Mouse (Mus musculus): ENCODE results near the gene Dffb.
A peak's percentile ranks its signal among the peaks of the same experiment; 100 is the strongest.

Gene Dffb

DNA sequence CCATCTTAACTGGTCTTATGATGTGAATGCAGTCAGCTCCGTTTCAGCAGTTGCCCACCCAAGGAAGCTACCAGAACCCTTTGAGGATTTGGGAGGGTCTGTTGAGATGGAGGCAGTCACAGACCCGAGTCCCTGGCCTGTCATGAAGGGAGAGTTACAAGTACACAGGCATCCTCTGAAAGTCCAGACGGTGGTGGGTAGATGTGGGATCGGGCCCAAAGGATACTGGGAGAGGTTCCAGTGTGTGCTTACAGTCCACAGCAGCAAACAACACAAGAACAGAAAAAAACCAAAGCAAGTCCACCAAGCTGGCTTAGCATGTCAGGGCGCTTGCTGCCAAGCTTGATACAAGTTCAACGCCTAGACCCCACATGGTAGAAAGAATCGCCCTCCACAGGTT lies 12.3 kb downstream of the Dffb start:
- no peak for DNase-seq

DNA sequence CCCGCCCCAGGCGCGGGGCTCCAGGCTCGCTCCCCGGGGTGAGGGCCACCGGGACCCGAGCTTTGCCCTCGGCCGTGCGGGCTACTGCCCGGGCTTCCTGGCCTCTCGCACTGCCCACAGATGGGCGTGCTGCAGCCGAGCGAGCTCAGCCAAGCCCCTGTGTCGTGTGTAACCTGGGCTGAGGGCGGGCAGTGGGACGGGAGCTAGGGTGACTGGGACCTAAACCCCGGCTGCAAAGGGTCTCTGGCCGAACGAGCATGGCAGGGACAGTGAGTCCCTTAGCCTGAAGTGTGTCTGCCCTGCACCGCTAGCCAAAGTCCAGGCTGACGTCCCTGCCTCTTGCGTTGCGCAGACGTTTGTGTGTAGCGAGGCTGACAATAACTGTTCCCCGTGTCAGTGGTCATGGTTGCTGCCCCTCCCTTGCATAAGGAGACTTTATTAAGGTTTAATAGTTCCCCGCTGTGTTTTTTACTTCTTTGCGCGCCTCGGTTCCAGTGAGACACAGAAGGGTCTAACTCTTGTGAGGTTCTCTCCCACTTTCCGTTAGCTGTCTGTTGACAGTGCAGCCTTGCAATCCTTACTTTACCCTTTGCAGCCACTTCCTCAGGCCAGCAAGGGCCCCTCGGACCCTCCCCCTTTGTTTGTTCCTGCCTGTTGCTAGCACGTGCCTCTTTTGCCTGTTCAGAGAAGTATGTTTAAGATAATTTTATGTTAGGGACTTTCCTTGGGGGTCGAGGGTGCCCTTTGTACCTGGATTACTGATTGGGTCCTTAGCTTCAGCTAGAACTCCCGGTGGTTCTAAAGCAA lies 17.3 kb downstream of the Dffb start:
- DNase-seq, result peak; percentile 16 to 36

DNA sequence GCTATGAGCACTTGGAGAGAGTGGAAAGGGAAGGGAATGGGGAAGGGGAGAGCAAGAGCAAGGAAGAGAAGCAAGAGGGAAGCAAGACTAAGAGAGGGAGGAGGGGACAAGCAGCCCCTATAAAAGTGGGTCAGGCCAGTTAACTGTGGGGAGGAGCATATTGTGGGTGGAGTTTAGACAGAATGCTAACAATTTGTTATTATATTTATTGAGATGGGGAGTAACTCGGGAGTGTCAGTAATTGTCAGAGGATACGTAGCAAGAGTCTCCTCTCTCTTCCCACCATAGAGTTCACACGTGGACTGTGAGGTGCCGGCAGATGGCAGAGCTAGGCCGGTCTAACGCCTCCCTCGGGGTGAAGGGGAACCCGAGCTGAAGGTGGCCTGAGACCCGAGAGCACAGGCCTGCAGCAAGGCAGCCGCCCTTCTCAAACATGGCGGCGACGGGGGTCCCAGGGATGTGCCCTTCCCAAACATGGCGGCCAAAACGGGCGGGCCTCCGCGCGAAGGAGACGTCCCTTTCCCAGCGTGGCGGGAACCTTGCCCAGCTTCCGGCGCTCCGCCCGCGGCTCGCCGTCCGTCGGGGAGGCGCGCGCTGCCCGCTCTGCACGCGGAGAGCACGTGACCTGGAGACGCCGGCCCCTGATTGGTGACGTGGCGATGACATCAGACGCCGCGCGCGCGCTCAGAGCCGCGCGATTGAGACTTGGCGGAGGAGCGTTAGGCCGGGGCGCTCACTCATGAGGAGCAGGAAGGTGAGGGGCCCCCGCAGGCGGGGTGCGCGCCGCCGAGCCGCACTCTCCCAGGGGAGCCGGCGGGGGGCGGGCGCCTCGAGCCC lies 18.1 kb downstream of the Dffb start, which contains the start of gene A430005L14Rik:
A430005L14Rik (plus strand) TSS at position 669 of the 837 bp plus-strand sequence.
- peak; percentile 95 to 98 for DNase-seq

DNA sequence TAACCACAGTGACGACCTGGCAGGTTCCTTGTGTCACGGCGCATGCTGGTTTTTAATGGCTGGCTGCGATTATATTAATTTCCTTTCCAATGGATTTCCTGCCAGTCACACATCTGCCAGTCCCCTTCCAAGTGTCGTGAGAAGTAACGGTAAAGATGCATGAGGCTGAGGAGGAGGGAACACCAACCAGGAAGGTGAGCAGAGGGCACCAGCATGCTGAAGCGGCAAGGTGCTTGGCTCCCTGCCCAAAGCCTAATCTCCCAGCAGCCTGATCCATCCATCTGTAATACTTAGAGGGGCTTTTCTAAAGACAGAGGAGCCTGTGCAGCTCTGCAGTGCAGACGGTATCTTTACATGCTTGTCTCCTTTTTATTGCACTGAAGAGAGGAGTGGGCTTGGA lies 19.3 kb downstream of the Dffb start:
- DNase-seq, result no peak

DNA sequence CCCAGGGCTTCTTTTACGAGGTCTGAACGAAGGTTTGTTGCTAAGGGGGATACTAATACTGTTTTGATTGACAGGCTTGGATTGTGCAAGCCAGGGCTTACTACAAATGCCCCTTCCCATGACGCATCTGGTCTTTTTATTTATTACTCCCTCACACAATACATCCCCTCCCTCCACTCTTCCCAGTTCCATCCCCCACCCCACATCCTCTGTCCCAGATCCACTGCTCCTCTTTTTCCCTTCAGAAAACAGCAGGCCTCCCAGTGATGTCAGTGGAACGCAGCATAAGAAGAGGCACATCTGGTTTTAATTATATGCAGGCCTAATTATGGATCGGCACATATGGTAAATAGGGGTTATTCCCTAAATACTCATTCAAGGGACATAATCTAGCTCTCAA lies 23.2 kb downstream of the Dffb start:
- DNase-seq, result no peak

DNA sequence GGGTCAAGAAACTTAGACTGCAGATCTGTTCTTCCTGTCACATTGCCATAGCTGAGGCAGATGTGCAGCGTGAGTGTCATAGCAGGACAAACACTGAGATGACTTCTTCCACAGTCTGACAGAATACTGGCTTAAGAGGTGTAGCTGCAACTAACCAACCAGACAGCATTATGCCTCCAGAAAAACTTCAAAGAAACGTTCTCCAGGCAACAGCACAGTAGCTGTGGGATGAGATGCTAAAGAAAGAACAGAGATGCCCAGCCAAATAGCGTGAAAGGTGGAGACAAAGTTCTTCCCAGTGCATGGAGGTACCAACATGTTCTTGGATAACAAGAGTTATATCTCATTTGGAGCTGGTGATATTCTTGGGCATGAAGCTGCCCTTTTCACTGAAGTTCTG lies 23.8 kb downstream of the Dffb start:
- no peak for DNase-seq

DNA sequence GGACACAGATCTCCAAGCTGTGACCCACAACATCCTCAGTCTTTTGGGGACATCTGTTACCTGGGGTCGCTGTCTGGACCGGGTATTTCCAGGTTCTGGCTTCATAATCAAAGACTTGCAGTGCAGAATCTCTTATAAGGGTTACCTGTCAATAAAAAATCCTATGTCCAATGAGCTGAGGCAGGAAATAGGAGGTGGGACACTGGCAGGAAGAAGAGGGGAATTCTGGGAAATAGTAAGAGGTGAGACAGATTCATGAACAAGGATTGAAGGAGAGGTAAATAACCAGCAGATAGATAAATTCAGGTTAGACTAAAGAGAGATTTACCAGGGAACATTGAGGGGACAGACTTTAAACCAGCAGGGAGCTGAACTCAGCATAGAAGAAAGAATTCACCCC lies 24.6 kb downstream of the Dffb start:
- no peak for DNase-seq

DNA sequence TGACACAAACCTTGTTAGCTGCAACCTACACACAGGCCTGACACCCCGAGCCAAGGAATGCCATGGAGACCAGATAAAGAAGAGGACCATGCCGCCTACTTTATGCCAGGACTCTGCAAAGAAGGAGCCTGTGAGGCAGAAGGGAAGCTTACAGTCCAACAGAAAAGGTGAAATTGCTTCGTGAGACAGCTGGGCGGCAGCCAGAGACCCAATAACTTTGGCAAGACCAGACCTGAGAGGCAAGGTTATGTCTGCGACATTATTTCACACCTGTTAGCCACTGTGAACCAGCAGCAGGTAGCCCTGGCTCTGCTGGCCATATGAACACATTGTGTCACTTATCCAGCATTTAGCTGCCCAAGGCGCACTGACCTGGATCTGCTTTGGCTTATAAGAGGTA lies 29.2 kb downstream of the Dffb start:
- DNase-seq, result no peak

DNA sequence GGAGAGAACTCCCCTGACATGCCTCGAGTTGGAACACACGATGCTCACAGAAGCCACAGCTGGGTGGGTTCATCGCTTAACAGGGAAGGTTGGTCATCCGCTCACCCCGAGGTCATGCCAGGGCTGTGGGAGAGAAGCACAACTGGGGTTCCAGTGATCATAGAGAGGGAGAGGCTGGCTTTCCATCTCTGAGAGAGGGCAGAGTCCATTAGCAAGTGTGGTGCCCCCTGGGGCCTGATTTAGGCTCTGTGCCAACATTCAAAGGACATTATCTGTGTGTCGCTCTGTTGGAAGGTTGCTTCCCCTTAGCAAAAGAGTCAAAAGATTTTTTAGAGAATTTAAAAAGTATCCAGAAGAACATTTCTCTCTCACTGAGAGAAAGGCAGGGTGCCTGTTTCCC lies 30.7 kb downstream of the Dffb start:
- DNase-seq, result no peak

DNA sequence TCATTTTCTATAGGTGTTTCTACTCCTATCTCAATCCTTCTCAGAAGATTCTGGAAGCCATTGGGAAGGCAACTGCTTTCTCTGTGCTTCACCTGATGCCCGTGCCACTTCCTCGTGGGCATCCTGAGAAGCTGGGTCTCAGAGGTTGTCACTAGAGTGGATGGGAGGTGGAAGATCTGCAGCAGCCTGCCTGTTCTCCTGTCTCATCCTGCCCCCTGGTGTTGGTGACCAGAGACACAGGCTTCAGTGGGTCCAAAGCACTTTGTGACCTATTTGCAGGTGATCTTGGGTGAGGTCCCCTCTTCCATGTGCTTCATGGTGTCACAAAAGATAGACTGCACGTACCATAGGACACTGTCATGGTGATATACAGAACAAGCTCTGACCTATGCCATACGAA lies 31.7 kb downstream of the Dffb start:
- peak in 1 of 2 experiments; percentile 11 for DNase-seq

DNA sequence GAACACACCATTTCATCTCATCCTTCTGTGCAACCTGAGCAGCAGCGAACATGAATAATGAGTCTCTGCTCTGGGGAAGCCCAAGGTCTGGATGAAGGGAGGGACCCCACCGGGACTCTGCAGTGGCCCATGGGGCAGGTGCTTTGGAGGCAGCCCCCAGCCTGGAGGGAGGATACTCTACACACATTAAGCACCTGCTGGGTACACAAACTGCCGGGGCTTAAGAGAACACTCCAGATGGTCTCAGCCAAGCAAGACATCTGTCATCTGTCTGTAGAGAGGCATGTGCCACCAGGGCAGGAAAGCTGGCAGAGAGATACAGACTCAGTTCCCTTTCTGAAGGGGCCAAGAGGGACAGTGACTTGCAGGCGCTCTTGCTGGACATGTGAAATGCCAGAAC lies 45.0 kb downstream of the Dffb start:
- no peak for DNase-seq

DNA sequence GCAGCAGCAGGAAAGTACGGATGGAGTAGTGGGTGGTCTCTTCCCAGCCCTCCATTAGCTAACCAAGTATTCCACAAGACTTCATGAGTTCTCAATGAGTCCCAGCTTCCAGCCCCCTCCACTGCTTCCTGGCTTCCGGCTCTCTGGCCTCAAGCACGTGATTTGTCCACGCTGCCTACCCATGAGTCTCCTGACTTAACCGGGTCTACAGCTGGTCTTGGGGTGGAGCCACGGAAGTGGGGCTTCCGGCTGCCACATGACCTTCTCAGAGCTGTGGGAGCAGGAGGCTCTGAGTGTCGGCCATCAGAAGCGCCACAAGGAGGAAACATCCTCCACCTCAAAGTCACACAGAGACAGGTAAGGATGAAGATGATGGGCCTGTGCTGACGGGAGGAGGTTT lies 45.5 kb downstream of the Dffb start:
- DNase-seq, result no peak

DNA sequence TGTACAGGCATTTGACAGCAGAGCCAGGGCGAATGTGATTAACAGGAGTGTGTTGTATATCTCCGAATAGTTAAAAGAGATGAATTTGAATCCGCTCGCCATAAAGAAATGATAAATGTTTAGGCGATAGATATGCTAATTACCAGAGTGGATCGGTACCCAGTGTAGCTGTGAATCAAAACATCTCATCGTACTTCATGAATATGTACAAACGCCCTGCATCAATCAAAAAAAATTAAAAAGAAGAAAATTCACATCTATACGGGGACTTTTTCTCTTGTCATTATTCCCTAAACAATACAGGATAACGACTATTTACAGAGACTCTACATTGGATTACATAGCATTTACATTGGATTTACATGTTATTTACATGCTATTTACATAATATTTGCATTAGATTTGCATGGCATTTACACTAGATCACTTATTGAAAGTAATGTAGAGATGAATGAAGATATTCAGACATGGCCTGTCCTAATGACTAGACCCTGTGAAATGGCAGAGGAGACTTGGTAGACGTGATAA lies 46.1 kb downstream of the Dffb start:
- DNase-seq, result no peak

DNA sequence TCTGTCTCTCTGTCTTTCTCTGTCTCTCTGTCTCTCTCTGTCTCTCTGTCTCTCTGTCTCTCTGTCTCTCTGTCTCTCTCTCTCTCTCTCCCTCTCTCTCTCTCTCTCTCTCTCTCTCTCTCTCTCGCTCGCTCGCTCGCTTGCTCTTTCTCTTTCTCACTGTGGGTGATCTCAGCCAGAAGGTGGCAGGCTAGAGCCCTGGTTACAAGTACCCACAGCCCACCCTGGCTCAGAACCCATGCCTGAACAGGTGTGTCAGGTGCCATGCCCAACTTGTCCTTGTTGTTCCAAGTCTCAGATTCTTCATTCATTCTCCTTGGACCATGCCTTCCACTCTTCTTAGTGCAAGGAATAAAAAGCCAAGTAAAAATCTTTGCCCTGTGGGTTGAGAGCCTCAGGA lies 52.8 kb downstream of the Dffb start:
- peak; percentile 6 to 11 for DNase-seq

DNA sequence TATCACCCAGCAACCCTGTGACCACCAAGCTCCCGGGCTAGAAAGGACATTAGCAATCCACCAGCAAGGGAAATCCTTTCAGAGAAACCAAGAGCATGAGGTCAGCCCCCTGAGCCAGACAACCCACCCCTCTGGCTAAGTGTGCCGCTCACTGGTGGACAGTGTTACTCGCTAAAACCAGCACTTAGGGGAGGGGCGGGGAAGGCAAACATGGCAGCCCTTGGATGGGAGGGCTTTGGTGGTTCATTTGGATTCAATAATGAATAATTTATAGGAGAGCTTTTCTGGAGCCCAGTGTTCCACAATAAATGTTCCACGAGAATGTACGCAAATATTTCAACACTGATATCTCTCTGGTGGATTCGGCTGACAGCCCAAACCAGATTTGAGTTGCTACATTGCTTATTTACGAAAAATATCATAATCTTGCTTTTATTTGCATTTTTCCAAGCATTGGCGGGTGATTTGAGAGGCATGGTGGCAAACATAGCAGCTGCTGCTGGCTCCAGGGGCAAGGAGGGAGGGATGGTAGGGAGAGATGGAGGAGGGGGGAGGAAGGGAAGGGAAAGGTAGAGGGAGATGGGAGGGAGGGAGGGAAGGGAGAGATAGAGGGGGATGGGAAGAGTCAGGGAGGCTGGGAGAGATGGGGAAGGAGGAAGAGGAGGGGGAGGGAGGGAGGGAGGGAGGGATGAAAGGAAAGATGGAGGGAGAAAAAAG lies 54.3 kb downstream of the Dffb start:
- DNase-seq, result no peak

DNA sequence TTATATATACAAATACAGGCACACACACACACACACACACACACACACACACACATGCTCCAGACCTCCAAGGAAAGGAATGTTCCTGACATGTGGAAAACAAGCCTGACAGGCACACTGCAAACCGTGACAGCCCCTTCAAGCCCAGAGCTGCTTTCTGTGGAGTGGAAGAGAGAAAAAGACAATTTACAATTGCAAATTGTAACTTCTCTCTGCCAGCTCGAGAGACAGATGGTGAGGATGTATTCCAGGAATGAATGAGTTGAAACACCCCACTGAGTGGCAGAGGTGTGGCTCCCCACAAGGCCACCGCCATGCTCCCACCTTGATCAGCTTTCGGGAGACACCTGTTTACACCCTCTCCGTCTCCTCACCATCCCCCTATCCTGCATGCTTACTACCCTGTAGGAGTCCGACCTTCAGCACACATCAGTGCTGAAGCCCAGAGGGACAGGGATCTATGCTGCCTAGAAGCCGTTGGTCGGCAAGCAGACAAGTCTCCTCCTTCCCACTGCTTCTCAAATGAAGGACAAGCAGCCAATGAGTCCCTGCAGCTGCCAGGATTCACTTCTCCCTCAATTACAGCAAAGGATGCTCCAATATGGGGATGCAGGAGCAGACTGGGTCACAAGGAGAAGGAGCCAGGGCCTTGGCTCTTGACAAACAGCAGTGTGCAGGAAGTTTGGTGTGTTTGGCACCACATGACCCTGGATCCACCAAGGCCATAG lies 57.0 kb downstream of the Dffb start:
- no peak for DNase-seq
